Mouse (Mus musculus) lung, postnatal 0 days (tissue): ENCODE measurements around the gene Stx6.

Experiments
- CTCF ChIP-seq: IDR thresholded peaks from 2 replicates; pipeline ENCODE4 v1.5.1; 2016; ENCODE audit warnings: antibody characterized with exemption, mild to moderate bottlenecking
- EP300 ChIP-seq: IDR thresholded peaks from 2 replicates; pipeline ENCODE4 v1.6.1; 2016; ENCODE audit warnings: antibody characterized with exemption, mild to moderate bottlenecking, control low read depth

DNA sequence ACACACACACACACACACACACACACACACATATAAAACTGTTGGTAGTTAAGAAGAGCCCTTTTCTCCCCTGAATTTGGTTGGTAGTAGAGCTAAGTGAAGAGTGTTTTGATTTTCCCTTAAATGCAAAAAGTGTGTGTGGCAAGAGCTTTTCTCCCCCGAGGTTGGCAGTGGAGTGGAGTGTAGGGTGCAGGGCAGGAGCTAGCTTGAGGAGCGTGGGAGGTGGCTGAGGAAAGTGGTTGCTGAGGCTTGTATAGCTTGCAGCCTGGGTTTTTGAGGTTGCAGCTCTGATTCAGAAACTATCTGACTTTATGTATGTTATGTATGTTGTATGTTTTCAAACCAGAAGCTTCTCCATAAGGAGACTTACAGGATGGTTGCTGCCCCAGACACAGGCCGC lies 8.9 kb downstream of the Stx6 start:
- TF ChIP-seq CTCF (no peak), EP300 (no peak)
